Mouse (Mus musculus): ENCODE measurements around the gene BC035044. TPM values are rescaled to one million over a fixed set of nuclear protein-coding genes. Genes with fewer than 3 reads are reported as not detected.
"Not testable (repeated sequence)": the region's sequence is repeated elsewhere in the genome, so short reads cannot be mapped to it uniquely, and the experiment has no call there.

Gene BC035044
- polyA plus RNA-seq, 1 experiment from 2014 or later, result 5.3 TPM

GRCm38 (mm10) chr6:128844586-128845080, 46.3 kb downstream of the BC035044 start:
- Histone ChIP-seq H3K4me1 (ENCODE audit: control insufficient read depth, insufficient read depth, low read length) (peaks cover 11% of the 10 kb centered on the region), H3K9ac (ENCODE audit: low read length) (no peak overlapping the region), H3K9me3 (replicated peaks; ENCODE audit: control insufficient read depth, low read length) (no peaks in the 10 kb centered on the region), H3K27me3 (ENCODE audit: control insufficient read depth, insufficient read depth, low read length) (no peaks in the 10 kb centered on the region), H3K4me3 (ENCODE audit: low read length) (no peak overlapping the region), H3K27ac (ENCODE audit: low read length) (no peak overlapping the region; the same call in 1 of the 2 replicates), H3K4me2 (ENCODE audit: low read depth, low read length) (no peak overlapping the region), H3K36me3 (ENCODE audit: control insufficient read depth, insufficient read depth) (no peaks in the 10 kb centered on the region)
- 88% methylated on average over 5 of the region's 5 CpGs for WGBS
- no peak for ATAC-seq (replicated peaks; ENCODE audit: extremely low read depth, insufficient read depth, low FRiP score)

- peak overlapping the region; percentile 90; the same call in 1 of the 2 replicates for H3K9ac ChIP-seq (ENCODE audit: low read length)
- 0 out of 2 replicates have a peak overlapping the region, but pooled peaks have one; percentile 20 for H3K27ac ChIP-seq (ENCODE audit: low read length)
- no peaks in the 10 kb centered on the region for H3K9me3 ChIP-seq (replicated peaks; ENCODE audit: control insufficient read depth, low read length)
- no peaks in the 10 kb centered on the region for H3K36me3 ChIP-seq (ENCODE audit: control insufficient read depth, insufficient read depth)
- no peaks in the 10 kb centered on the region for H3K27me3 ChIP-seq (ENCODE audit: control insufficient read depth, insufficient read depth, low read length)
- peak overlapping the region; percentile 76 for H3K4me3 ChIP-seq (ENCODE audit: low read length)
- 28% methylated on average over 8 of the region's 8 CpGs for WGBS
- peaks cover 11% of the 10 kb centered on the region for H3K4me1 ChIP-seq (ENCODE audit: control insufficient read depth, insufficient read depth, low read length)
- ATAC-seq (replicated peaks; ENCODE audit: extremely low read depth, insufficient read depth, low FRiP score), result no peak
- H3K4me2 ChIP-seq (ENCODE audit: low read depth, low read length), result peak overlapping the region; percentile 58
These were observed 46.8 kb downstream of the BC035044 start for GRCm38 (mm10) chr6:128844131-128844530.

GRCm38 (mm10) chr6:128843479-128843992, 47.4 kb downstream of the BC035044 start:
- H3K36me3 ChIP-seq (ENCODE audit: control insufficient read depth, insufficient read depth), result no peaks in the 10 kb centered on the region
- peak overlapping the region; percentile 95 for H3K27ac ChIP-seq (ENCODE audit: low read length)
- H3K4me1 ChIP-seq (ENCODE audit: control insufficient read depth, insufficient read depth, low read length), result peaks cover 11% of the 10 kb centered on the region
- H3K9ac ChIP-seq (ENCODE audit: low read length), result peak overlapping the region; percentile 90
- no peaks in the 10 kb centered on the region for H3K9me3 ChIP-seq (replicated peaks; ENCODE audit: control insufficient read depth, low read length)
- ATAC-seq (replicated peaks; ENCODE audit: extremely low read depth, insufficient read depth, low FRiP score), result peak; percentile 15
- H3K4me2 ChIP-seq (ENCODE audit: low read depth, low read length), result peak overlapping the region; percentile 58
- under 1% methylated on average over 22 of the region's 22 CpGs for WGBS
- H3K27me3 ChIP-seq (ENCODE audit: control insufficient read depth, insufficient read depth, low read length), result no peaks in the 10 kb centered on the region
- peak overlapping the region; percentile 76 for H3K4me3 ChIP-seq (ENCODE audit: low read length)

GRCm38 (mm10) chr6:128842945-128843478, 47.9 kb downstream of the BC035044 start:
- Histone ChIP-seq H3K9ac (ENCODE audit: low read length) (peak overlapping the region; percentile 90), H3K4me3 (ENCODE audit: low read length) (peak overlapping the region; percentile 76), H3K27me3 (ENCODE audit: control insufficient read depth, insufficient read depth, low read length) (no peaks in the 10 kb centered on the region), H3K4me1 (ENCODE audit: control insufficient read depth, insufficient read depth, low read length) (peaks cover 11% of the 10 kb centered on the region), H3K27ac (ENCODE audit: low read length) (peak overlapping the region; percentile 95), H3K4me2 (ENCODE audit: low read depth, low read length) (peak overlapping the region; percentile 58), H3K36me3 (ENCODE audit: control insufficient read depth, insufficient read depth) (no peaks in the 10 kb centered on the region), H3K9me3 (replicated peaks; ENCODE audit: control insufficient read depth, low read length) (no peaks in the 10 kb centered on the region)
- peak; percentile 65 for ATAC-seq (replicated peaks; ENCODE audit: extremely low read depth, insufficient read depth, low FRiP score)
- 0% methylated on average over 44 of the region's 44 CpGs for WGBS

GRCm38 (mm10) chr6:128842356-128842944, 48.5 kb downstream of the BC035044 start:
- Histone ChIP-seq H3K4me1 (ENCODE audit: control insufficient read depth, insufficient read depth, low read length) (peaks cover 11% of the 10 kb centered on the region), H3K4me2 (ENCODE audit: low read depth, low read length) (peak overlapping the region; percentile 58), H3K27me3 (ENCODE audit: control insufficient read depth, insufficient read depth, low read length) (no peaks in the 10 kb centered on the region), H3K9ac (ENCODE audit: low read length) (peak overlapping the region; percentile 86), H3K9me3 (replicated peaks; ENCODE audit: control insufficient read depth, low read length) (no peaks in the 10 kb centered on the region), H3K4me3 (ENCODE audit: low read length) (peak overlapping the region; percentile 76), H3K36me3 (ENCODE audit: control insufficient read depth, insufficient read depth) (no peaks in the 10 kb centered on the region), H3K27ac (ENCODE audit: low read length) (peak overlapping the region; percentile 95)
- no peak for ATAC-seq (replicated peaks; ENCODE audit: extremely low read depth, insufficient read depth, low FRiP score)
- WGBS, result under 1% methylated on average over 20 of the region's 20 CpGs

- ATAC-seq (replicated peaks; ENCODE audit: extremely low read depth, insufficient read depth, low FRiP score), result no peak
- Histone ChIP-seq H3K4me3 (ENCODE audit: low read length) (peak overlapping the region; percentile 76; the same call in 1 of the 2 replicates), H3K4me1 (ENCODE audit: control insufficient read depth, insufficient read depth, low read length) (peaks cover 11% of the 10 kb centered on the region), H3K9me3 (replicated peaks; ENCODE audit: control insufficient read depth, low read length) (no peaks in the 10 kb centered on the region), H3K27me3 (ENCODE audit: control insufficient read depth, insufficient read depth, low read length) (no peaks in the 10 kb centered on the region), H3K36me3 (ENCODE audit: control insufficient read depth, insufficient read depth) (no peaks in the 10 kb centered on the region), H3K9ac (ENCODE audit: low read length) (no peak overlapping the region), H3K27ac (ENCODE audit: low read length) (no peak overlapping the region), H3K4me2 (ENCODE audit: low read depth, low read length) (peak overlapping the region; percentile 58)
- WGBS, result 39% methylated on average over 4 of the region's 4 CpGs
These were observed 49.4 kb downstream of the BC035044 start for GRCm38 (mm10) chr6:128841327-128842089.

- 76% methylated on average over 3 of the region's 3 CpGs for WGBS
- not testable (repeated sequence) for ATAC-seq (replicated peaks; ENCODE audit: extremely low read depth, insufficient read depth, low FRiP score); H3K27me3 ChIP-seq (ENCODE audit: control insufficient read depth, insufficient read depth, low read length); H3K9me3 ChIP-seq (replicated peaks; ENCODE audit: control insufficient read depth, low read length); H3K4me2 ChIP-seq (ENCODE audit: low read depth, low read length); H3K36me3 ChIP-seq (ENCODE audit: control insufficient read depth, insufficient read depth); H3K9ac ChIP-seq (ENCODE audit: low read length); H3K27ac ChIP-seq (ENCODE audit: low read length); H3K4me3 ChIP-seq (ENCODE audit: low read length)
- peaks cover 11% of the 10 kb centered on the region for H3K4me1 ChIP-seq (ENCODE audit: control insufficient read depth, insufficient read depth, low read length)
These were observed 50.3 kb downstream of the BC035044 start for GRCm38 (mm10) chr6:128840669-128841068.

- no peaks in the 10 kb centered on the region for H3K9me3 ChIP-seq (replicated peaks; ENCODE audit: control insufficient read depth, low read length)
- 54% methylated on average over 7 of the region's 7 CpGs for WGBS
- H3K27me3 ChIP-seq (ENCODE audit: control insufficient read depth, insufficient read depth, low read length), result no peaks in the 10 kb centered on the region
- H3K4me1 ChIP-seq (ENCODE audit: control insufficient read depth, insufficient read depth, low read length), result peaks cover 8% of the 10 kb centered on the region
- no peak overlapping the region for H3K9ac ChIP-seq (ENCODE audit: low read length)
- H3K4me2 ChIP-seq (ENCODE audit: low read depth, low read length), result peak overlapping the region; percentile 79
- H3K27ac ChIP-seq (ENCODE audit: low read length), result peak overlapping the region; percentile 96; the same call in 1 of the 2 replicates
- H3K36me3 ChIP-seq (ENCODE audit: control insufficient read depth, insufficient read depth), result no peaks in the 10 kb centered on the region
- no peak for ATAC-seq (replicated peaks; ENCODE audit: extremely low read depth, insufficient read depth, low FRiP score)
- H3K4me3 ChIP-seq (ENCODE audit: low read length), result peak overlapping the region; percentile 87; the same call in 1 of the 2 replicates
These were observed 51.0 kb downstream of the BC035044 start for GRCm38 (mm10) chr6:128839921-128840320.

Data from heart, embryonic 16.5 days (tissue).